Mouse (Mus musculus) layer of hippocampus, adult 11-12 months (tissue): Measurements from ENCODE around the gene Myg1.
A peak's percentile ranks its signal among the peaks of the same experiment; 100 is the strongest.

Experiments used
- DNase-seq: peaks from one replicate; pipeline ENCODE4 v3.0.0; 2022; ENCODE audit warnings: low spot score

Myg1 gene

GRCm38 (mm10) chr15:102346444-102346843, 14.9 kb downstream of the Myg1 start:
- DNase-seq, result no peak

DNA sequence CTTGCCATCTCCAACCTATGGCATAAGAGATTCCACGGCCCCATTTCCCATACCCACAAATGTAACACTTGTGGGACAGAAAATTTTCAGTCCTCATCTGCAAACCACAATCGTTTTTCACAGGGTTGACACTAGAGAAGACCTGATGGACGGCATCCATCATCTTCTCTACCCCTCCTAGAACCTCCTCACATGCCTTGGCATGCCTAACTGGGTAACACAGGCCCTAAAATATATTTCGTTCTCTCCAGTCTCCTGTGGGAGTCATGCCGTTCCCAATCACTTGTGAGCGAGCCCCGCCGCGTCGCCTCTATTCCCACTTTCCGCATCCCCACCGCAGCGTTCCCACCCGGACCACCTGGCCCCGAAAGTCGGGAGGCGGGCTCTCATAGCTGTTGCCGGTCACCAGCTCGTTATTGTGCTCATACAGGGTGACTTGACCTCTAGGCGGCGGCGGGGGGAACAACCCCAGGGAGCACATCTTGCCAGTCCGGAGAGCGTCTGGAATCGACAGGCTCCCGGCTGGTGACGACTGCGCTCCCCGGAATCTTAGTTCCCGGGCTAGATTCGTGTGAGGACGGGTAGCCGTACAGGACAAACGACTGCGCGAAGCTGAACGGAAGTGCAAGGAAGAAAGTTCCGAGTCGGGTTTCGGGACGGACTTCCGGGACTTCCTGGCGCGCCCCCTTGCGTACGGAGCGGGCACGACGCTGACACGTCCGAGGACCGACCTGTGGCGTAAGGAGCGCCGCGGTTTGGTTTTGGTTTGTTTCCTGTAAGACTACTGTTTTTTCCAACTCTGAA, 18.8 kb downstream of the Myg1 start, which contains the start of gene Aaas:
Gene Aaas (minus strand): TSS at position 634 of the 804 bp plus-strand sequence.
- peak; percentile 94 for DNase-seq

DNA sequence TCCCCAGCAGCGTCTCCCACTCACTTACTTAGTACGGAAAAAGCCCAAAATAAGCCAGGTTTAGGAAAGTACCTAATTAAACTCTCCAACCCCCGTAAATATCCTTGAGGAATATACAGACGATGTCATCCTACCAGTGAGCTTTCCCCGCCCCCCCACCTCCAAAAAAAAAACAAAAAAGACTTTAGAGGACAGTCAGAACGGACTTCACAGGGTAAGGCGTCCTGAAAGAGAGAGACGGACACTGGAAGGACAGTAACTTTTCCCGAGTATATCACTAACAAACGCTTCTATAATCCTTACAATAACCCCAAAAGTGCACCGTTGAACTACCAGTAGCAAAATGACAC, 19.4 kb downstream of the Myg1 start:
- no peak for DNase-seq

- DNase-seq, result no peak
Measured at GRCm38 (mm10) chr15:102352177-102352576, 20.7 kb downstream of the Myg1 start.

DNA sequence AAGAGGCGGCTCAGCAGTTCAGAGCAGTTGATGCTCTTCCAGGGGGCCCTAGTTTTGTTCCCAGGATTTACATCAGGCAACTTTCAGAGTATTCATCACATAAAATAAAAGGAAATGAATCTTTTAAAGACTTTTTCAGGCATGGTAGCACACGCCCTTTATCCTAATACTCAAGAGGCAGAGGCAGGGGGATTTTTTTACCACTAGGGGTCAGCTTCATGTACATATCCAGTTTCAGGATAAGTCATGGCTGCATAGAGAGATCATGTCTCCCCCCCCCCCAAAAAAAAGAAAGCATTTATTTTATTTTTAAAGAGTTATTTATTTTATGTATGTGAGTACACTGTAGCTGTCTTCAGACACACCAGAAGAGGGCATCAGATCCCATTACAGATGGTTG, 22.5 kb downstream of the Myg1 start:
- no peak for DNase-seq

- peak; percentile 44 for DNase-seq
Measured at GRCm38 (mm10) chr15:102355134-102355870, 23.8 kb downstream of the Myg1 start.

- DNase-seq, result peak; percentile 68
Measured at GRCm38 (mm10) chr15:102355871-102356441, 24.4 kb downstream of the Myg1 start.

DNA sequence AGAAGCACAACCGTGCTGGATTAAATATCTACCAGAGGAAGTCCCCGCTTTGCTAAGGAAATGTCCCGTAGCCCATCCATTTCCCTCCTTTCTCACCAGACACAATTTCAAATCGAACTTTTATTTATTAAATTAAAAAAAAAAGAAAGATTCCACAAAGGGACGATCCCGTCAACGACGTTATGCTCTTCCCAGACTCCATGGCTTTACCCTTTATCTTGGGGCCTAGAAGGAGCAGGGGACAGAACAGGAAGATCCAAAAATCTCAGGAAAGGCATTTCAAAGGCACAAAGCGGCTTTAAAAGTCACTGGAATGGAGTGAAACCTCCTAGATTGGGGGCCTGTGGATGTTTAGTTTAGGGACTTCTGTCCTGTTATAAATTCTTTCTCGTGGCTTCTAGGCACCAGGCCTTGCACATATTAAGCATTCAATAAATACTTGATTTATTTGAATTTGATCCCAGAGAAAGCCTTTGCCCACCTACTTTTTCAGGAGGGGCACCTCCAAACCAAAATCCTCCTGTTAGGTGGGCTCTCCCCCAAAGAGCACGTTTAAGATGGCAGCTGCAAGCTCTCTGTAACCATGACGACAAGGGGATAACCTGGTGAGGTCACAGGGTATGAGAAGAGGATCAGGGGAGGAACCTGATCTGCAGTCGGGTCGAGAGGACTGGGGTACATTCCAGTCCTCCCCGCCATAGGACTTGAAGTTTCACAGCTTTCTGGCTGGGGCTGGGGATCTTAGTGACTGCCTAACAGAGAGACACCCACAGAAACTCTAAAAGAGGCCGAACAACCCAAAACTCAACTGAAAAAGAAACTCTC, 25.2 kb downstream of the Myg1 start:
- DNase-seq, result no peak

GRCm38 (mm10) chr15:102358126-102358525, 26.6 kb downstream of the Myg1 start:
- no peak for DNase-seq

- no peak for DNase-seq
Measured at GRCm38 (mm10) chr15:102358834-102359233, 27.3 kb downstream of the Myg1 start.

DNA sequence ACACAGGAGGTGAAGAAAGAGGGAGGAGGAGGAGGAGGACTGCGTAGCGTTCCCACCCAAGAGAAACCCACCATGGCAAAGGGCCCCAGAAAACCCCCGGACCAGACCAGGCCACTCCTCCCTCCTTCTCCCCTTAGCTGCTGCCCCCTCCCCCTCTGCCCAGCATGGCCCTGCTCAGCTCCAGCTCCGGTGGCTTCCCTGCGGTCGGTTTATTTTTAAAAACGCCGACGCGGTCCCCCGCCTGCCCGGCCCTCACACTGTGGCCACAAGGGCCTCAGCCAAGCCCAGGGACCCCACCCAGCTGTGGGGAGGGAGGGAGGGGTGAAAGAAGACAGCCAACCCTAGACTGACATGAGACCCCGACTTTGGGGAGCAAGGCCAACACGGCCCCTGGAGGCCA, 31.1 kb downstream of the Myg1 start:
- DNase-seq, result no peak

GRCm38 (mm10) chr15:102364678-102365077, 33.2 kb downstream of the Myg1 start:
- no peak for DNase-seq

- no peak for DNase-seq
Measured at GRCm38 (mm10) chr15:102366238-102366637, 34.7 kb downstream of the Myg1 start.

GRCm38 (mm10) chr15:102366733-102367344, 35.3 kb downstream of the Myg1 start, which contains the start of gene Sp7:
Gene Sp7 (minus strand): TSS chr15:102367182.
- DNase-seq, result no peak

DNA sequence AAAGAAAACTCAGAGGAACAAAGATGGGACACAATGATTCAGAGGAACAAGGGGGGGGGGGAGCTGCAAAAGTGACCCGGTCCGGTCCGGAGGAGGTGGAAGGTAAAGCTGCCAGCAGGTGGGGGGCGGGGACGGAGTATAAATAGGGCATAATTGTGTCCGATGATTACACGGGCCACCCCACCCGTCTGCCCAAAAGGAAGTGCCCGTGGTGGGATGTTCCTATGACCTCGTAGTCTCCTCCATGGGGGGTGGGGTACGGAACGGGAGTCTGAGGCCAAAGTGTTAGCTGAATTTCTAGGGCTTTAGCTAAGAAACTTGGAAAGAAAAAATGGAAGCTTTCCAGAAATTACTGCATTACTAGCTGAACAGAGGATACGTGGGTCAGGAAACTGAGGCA, 38.5 kb downstream of the Myg1 start:
- DNase-seq, result no peak

DNA sequence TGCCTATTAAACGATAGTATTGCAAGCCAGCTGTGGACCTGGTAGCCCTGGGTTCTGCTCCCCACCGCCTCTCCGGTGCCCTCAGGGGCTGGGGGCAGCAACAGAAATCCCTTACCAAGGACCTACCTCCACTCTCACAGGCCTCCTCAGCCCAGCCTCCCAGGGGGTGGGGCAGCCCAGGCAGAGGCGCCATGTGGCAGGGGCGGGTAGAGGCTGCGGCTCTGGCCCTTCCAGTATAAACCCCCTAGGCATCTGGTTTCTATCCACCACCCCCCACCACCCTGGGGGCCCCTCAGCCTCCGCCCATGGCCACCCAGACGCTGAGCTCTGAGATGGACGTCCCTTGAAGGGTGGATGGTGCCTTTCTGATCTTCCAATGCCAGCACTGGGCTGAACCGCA, 39.2 kb downstream of the Myg1 start:
- no peak for DNase-seq

GRCm38 (mm10) chr15:102376453-102377162, 45.1 kb downstream of the Myg1 start:
- DNase-seq, result peak; percentile 50

GRCm38 (mm10) chr15:102377163-102377543, 45.6 kb downstream of the Myg1 start:
- DNase-seq, result peak; percentile 88

DNA sequence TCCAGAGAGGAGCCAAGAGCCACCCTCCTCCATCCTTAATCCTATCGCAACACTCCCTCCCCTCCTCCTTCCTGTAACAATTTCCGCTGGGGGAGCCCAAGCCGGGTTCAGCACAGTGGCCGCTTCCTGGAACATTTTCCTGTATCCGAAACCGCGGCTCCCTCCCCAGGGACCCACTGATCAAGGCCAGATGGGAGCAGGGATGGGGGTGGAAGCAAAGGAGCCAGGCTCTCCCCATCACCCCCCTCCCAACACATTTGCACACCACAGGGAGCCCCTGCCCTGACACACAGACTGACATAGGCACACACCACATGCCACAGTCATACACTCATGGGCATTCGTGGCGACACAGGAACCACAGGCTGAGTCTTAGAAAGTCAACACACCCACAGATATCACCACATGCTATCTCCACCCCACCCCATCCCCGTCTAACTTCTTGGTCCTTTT, 46.3 kb downstream of the Myg1 start:
- no peak for DNase-seq

GRCm38 (mm10) chr15:102381575-102381974, 50.1 kb downstream of the Myg1 start:
- peak; percentile 82 for DNase-seq

DNA sequence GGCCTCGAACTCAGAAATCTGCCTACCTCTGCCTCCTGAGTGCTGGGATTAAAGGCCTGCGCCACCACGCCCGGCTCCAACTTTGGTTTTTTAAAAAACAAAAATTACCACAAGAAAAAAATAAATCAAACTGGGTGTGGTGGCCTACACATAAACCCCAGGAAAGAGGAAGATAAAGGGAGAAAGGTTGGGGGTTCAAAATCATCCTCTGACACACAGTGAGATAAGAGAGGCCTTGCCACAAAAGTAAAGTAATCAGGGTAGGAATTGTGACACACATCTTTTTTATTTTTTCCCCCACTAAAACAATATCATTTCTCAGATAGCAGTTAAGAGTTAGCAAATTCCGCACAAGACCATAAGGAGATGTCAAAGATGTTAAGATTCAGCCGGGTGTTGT, 52.2 kb downstream of the Myg1 start:
- no peak for DNase-seq
